Mouse (Mus musculus): Measurements from ENCODE around the gene Adora2a. TPM values are rescaled to one million over a fixed set of nuclear protein-coding genes. Genes with fewer than 3 reads are reported as not detected.
"Not testable (repeated sequence)": the region's sequence is repeated elsewhere in the genome, so short reads cannot be mapped to it uniquely, and the experiment has no call there.

Adora2a gene
- polyA plus RNA-seq, 1 experiment from 2014 or later: 1.9 TPM

- not testable (repeated sequence) for H3K27ac ChIP-seq (ENCODE audit: low read length); H3K9me3 ChIP-seq (replicated peaks; ENCODE audit: control insufficient read depth, low read length); H3K9ac ChIP-seq (ENCODE audit: low read depth, low read length); H3K4me3 ChIP-seq (ENCODE audit: low read depth, low read length); H3K36me3 ChIP-seq (ENCODE audit: control insufficient read depth, insufficient read depth); H3K4me1 ChIP-seq (ENCODE audit: control insufficient read depth, low read depth, low read length); H3K27me3 ChIP-seq (ENCODE audit: control insufficient read depth, insufficient read depth, low read depth, low read length); H3K4me2 ChIP-seq (ENCODE audit: low read depth, low read length)
- ATAC-seq (ENCODE audit: low read depth): peak; percentile 21; the same call in 1 of the 2 replicates
- WGBS (ENCODE audit: insufficient replicate concordance): 31% methylated on average over 1 of the region's 1 CpGs
These were observed 27.9 kb downstream of the Adora2a start for GRCm38 (mm10) chr10:75344563-75344962.

- no peaks in the 10 kb centered on the region for H3K9me3 ChIP-seq (replicated peaks; ENCODE audit: control insufficient read depth, low read length)
- ATAC-seq (ENCODE audit: low read depth): no peak
- no peak overlapping the region for H3K4me3 ChIP-seq (ENCODE audit: low read depth, low read length)
- no peaks in the 10 kb centered on the region for H3K4me1 ChIP-seq (ENCODE audit: control insufficient read depth, low read depth, low read length)
- H3K27me3 ChIP-seq (ENCODE audit: control insufficient read depth, insufficient read depth, low read depth, low read length): no peaks in the 10 kb centered on the region
- H3K4me2 ChIP-seq (ENCODE audit: low read depth, low read length): no peak overlapping the region
- H3K9ac ChIP-seq (ENCODE audit: low read depth, low read length): no peak overlapping the region
- H3K27ac ChIP-seq (ENCODE audit: low read length): no peak overlapping the region
- 52% methylated on average over 2 of the region's 2 CpGs for WGBS (ENCODE audit: insufficient replicate concordance)
- no peaks in the 10 kb centered on the region for H3K36me3 ChIP-seq (ENCODE audit: control insufficient read depth, insufficient read depth)
These were observed 28.6 kb downstream of the Adora2a start for GRCm38 (mm10) chr10:75345265-75345664.

GRCm38 (mm10) chr10:75350564-75350963, 33.9 kb downstream of the Adora2a start:
- H3K4me3 ChIP-seq (ENCODE audit: low read depth, low read length): no peak overlapping the region
- no peaks in the 10 kb centered on the region for H3K27me3 ChIP-seq (ENCODE audit: control insufficient read depth, insufficient read depth, low read depth, low read length)
- no peaks in the 10 kb centered on the region for H3K9me3 ChIP-seq (replicated peaks; ENCODE audit: control insufficient read depth, low read length)
- no peak overlapping the region for H3K27ac ChIP-seq (ENCODE audit: low read length)
- 69% methylated on average over 5 of the region's 5 CpGs for WGBS (ENCODE audit: insufficient replicate concordance)
- H3K36me3 ChIP-seq (ENCODE audit: control insufficient read depth, insufficient read depth): no peaks in the 10 kb centered on the region
- no peaks in the 10 kb centered on the region for H3K4me1 ChIP-seq (ENCODE audit: control insufficient read depth, low read depth, low read length)
- no peak for ATAC-seq (ENCODE audit: low read depth)
- H3K9ac ChIP-seq (ENCODE audit: low read depth, low read length): no peak overlapping the region
- H3K4me2 ChIP-seq (ENCODE audit: low read depth, low read length): no peak overlapping the region

GRCm38 (mm10) chr10:75352541-75352940, 35.9 kb downstream of the Adora2a start:
- H3K27ac ChIP-seq (ENCODE audit: low read length): no peak overlapping the region
- ATAC-seq (ENCODE audit: low read depth): no peak
- H3K9me3 ChIP-seq (replicated peaks; ENCODE audit: control insufficient read depth, low read length): no peaks in the 10 kb centered on the region
- H3K4me3 ChIP-seq (ENCODE audit: low read depth, low read length): no peak overlapping the region
- no peak overlapping the region for H3K4me2 ChIP-seq (ENCODE audit: low read depth, low read length)
- H3K4me1 ChIP-seq (ENCODE audit: control insufficient read depth, low read depth, low read length): no peaks in the 10 kb centered on the region
- no peaks in the 10 kb centered on the region for H3K36me3 ChIP-seq (ENCODE audit: control insufficient read depth, insufficient read depth)
- no peaks in the 10 kb centered on the region for H3K27me3 ChIP-seq (ENCODE audit: control insufficient read depth, insufficient read depth, low read depth, low read length)
- WGBS (ENCODE audit: insufficient replicate concordance): 74% methylated on average over 12 of the region's 12 CpGs
- H3K9ac ChIP-seq (ENCODE audit: low read depth, low read length): no peak overlapping the region

DNA sequence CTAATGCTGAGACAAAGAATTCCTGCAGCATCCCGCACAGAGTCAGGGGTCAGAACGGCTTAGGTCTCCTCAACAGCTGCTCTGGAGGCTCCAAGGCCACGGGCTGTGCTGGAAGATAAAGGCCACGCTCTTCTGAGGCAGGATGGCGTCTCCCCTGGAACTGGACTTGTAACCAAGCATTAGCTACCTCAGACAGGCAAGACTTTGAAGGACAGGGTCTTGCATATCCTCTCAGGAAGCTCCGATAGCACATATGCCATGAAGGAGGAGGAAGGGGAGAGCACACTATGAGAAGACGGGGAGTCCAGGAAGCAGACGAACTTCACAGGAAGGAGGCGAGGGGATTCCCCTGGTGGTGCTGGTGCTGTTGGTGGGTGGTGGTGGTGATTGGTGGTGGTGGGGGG, 37.2 kb downstream of the Adora2a start:
- 29% methylated on average over 9 of the region's 9 CpGs for WGBS (ENCODE audit: insufficient replicate concordance)
- H3K4me3 ChIP-seq (ENCODE audit: low read depth, low read length); H3K9ac ChIP-seq (ENCODE audit: low read depth, low read length); H3K36me3 ChIP-seq (ENCODE audit: control insufficient read depth, insufficient read depth); H3K4me2 ChIP-seq (ENCODE audit: low read depth, low read length); H3K9me3 ChIP-seq (replicated peaks; ENCODE audit: control insufficient read depth, low read length); H3K27ac ChIP-seq (ENCODE audit: low read length); H3K4me1 ChIP-seq (ENCODE audit: control insufficient read depth, low read depth, low read length); H3K27me3 ChIP-seq (ENCODE audit: control insufficient read depth, insufficient read depth, low read depth, low read length): not testable (repeated sequence)
- peak; percentile 47 for ATAC-seq (ENCODE audit: low read depth)

GRCm38 (mm10) chr10:75355341-75355740, 38.7 kb downstream of the Adora2a start:
- 36% methylated on average over 4 of the region's 4 CpGs for WGBS (ENCODE audit: insufficient replicate concordance)
- no peak overlapping the region for H3K27ac ChIP-seq (ENCODE audit: low read length)
- H3K4me3 ChIP-seq (ENCODE audit: low read depth, low read length): no peak overlapping the region

GRCm38 (mm10) chr10:75364214-75364690, 47.6 kb downstream of the Adora2a start:
- not testable (repeated sequence) for H3K4me3 ChIP-seq (ENCODE audit: low read depth, low read length); H3K9me3 ChIP-seq (replicated peaks; ENCODE audit: control insufficient read depth, low read length); H3K4me1 ChIP-seq (ENCODE audit: control insufficient read depth, low read depth, low read length); H3K27me3 ChIP-seq (ENCODE audit: control insufficient read depth, insufficient read depth, low read depth, low read length); H3K27ac ChIP-seq (ENCODE audit: low read length); H3K9ac ChIP-seq (ENCODE audit: low read depth, low read length); H3K4me2 ChIP-seq (ENCODE audit: low read depth, low read length); H3K36me3 ChIP-seq (ENCODE audit: control insufficient read depth, insufficient read depth)
- 13% methylated on average over 1 of the region's 1 CpGs for WGBS (ENCODE audit: insufficient replicate concordance)
- peak; percentile 63 for ATAC-seq (ENCODE audit: low read depth)

More at GRCm38 (mm10) chr10:75355341-75355740, 38.7 kb downstream of the Adora2a start:
- no peaks in the 10 kb centered on the region for H3K4me1 ChIP-seq (ENCODE audit: control insufficient read depth, low read depth, low read length)
- H3K4me2 ChIP-seq (ENCODE audit: low read depth, low read length): no peak overlapping the region
- ATAC-seq (ENCODE audit: low read depth): no peak
- no peak overlapping the region for H3K9ac ChIP-seq (ENCODE audit: low read depth, low read length)
- H3K27me3 ChIP-seq (ENCODE audit: control insufficient read depth, insufficient read depth, low read depth, low read length): no peaks in the 10 kb centered on the region
- H3K36me3 ChIP-seq (ENCODE audit: control insufficient read depth, insufficient read depth): no peaks in the 10 kb centered on the region
- H3K9me3 ChIP-seq (replicated peaks; ENCODE audit: control insufficient read depth, low read length): no peaks in the 10 kb centered on the region

- Histone ChIP-seq H3K9me3 (replicated peaks; ENCODE audit: control insufficient read depth, low read length) (no peaks in the 10 kb centered on the region), H3K4me3 (ENCODE audit: low read depth, low read length) (no peak overlapping the region), H3K4me1 (ENCODE audit: control insufficient read depth, low read depth, low read length) (no peaks in the 10 kb centered on the region), H3K27ac (ENCODE audit: low read length) (no peak overlapping the region), H3K9ac (ENCODE audit: low read depth, low read length) (no peak overlapping the region), H3K36me3 (ENCODE audit: control insufficient read depth, insufficient read depth) (no peaks in the 10 kb centered on the region), H3K4me2 (ENCODE audit: low read depth, low read length) (no peak overlapping the region), H3K27me3 (ENCODE audit: control insufficient read depth, insufficient read depth, low read depth, low read length) (no peaks in the 10 kb centered on the region)
- ATAC-seq (ENCODE audit: low read depth): no peak
- WGBS (ENCODE audit: insufficient replicate concordance): 55% methylated on average over 9 of the region's 9 CpGs
These were observed 48.1 kb downstream of the Adora2a start for GRCm38 (mm10) chr10:75364796-75365195.

GRCm38 (mm10) chr10:75365231-75365633, 48.6 kb downstream of the Adora2a start:
- Histone ChIP-seq H3K27me3 (ENCODE audit: control insufficient read depth, insufficient read depth, low read depth, low read length) (no peaks in the 10 kb centered on the region), H3K4me1 (ENCODE audit: control insufficient read depth, low read depth, low read length) (no peaks in the 10 kb centered on the region), H3K4me3 (ENCODE audit: low read depth, low read length) (0 out of 2 replicates have a peak overlapping the region, but pooled peaks have one; percentile 19), H3K36me3 (ENCODE audit: control insufficient read depth, insufficient read depth) (no peaks in the 10 kb centered on the region), H3K27ac (ENCODE audit: low read length) (no peak overlapping the region), H3K9me3 (replicated peaks; ENCODE audit: control insufficient read depth, low read length) (no peaks in the 10 kb centered on the region), H3K9ac (ENCODE audit: low read depth, low read length) (no peak overlapping the region), H3K4me2 (ENCODE audit: low read depth, low read length) (no peak overlapping the region)
- no peak for ATAC-seq (ENCODE audit: low read depth)
- 40% methylated on average over 6 of the region's 6 CpGs for WGBS (ENCODE audit: insufficient replicate concordance)

Measured in liver, embryonic 16.5 days (tissue).